Mouse (Mus musculus): ENCODE measurements around the gene Xpa. TPM values are rescaled to one million over a fixed set of nuclear protein-coding genes. Genes with fewer than 3 reads are reported as not detected.

The Xpa gene
- total RNA-seq, 2 experiments from 2014 or later = 6.9 to 7.0 TPM

DNA sequence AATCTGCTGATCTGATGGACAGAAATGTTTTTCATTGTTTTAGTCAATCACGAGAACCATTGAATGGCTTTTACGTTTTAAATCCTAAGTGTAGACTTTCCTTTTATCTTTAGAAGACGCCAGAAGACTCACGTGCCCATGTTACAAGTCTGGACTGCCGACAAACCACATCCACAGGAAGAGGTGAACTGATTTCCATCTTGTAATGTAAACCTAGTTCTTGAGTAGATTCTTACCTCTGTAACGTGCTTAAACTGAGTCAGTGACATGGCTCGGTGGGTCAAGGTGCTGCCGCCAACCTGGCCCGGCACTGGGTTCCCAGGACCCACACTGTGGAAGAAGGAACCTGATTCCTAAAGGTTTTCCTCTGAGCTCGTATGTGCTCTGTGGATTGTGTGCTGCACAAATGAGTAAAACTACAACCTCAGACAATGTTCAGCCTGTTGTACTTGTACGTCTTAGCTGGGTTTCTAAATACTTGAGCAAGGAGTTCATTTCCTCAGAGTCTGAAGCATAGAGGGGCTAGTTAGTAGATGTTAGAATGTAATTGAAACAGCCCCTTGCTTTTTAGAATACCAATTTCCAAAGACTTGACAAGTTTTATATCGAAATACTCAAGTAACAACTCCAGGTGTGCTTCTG, 44.1 kb downstream of the Xpa start:
- intact Hi-C loops (cut with DNase I) = no loop called here
- DNase-seq (ENCODE audit: low spot score) = no peak

DNA sequence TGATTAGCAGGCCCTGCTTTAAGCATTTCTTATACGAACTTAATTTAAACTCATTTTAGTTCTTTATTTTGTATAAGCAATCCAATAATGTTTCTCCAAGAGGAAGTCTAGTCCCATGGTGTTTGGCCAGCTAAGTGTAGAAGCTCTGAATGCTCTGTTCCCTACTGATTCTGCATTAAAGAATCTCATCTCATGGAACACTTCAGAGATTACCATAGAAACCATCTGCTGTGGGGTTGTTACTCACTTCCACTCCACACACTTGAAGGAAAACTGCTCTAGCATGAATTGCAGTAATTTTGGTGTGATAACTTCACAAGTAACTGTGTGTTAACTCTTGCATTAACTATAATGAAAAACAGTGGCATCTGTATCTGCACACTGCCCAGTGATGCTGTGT, 49.2 kb downstream of the Xpa start:
- intact Hi-C loops (cut with DNase I) = no loop called here

GRCm38 (mm10) chr4:46144323-46144722, 51.8 kb downstream of the Xpa start:
- intact Hi-C loops (cut with DNase I) = no loop called here

More for the DNA sequence above, 49.2 kb downstream of the Xpa start:
- DNase-seq (ENCODE audit: low spot score) = no peak

DNA sequence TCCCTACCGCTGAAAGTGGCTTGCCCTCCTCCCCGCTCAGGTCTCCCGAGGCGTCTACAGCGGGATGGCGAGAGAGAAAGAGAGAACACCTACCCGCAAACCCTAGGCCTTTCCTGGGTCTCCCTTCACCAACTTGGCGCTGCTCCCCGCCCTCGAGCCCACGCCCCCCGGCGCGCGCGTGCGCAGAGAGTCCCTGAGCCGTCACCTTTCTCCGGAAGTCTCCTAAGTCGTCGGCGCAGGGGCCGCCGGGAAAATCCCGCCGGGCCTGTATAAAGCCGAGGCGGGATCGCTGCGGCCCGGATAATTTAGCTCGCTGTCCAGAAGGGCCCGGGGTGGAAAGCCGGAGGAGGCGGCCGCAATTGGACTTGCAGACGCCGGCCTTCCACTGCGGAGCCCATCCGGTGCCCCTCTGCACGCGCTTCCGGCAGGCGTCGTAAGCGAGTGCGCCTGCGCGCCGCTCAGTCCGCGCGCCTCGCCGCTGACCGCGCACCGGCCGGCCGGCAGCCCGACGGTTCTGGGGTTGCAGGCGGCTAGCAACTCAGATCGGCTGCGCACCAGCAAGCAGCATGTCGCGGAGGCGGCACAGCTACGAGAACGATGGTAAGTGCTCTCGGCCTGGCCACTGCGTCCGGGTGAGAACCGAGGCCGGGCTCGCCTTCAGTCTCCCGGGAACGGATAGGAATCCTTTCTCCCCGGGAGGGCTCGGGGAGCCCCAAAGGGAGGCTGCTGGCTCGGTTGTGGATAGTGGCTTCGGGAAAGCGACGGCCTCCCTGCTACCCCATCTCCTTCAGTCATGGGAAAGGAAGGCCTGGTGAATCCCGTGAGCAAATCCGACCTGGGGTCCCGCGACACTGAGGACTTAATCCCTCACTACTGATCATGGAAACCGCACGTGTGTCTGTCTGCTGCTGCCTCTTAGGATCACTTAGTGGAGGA, 57.6 kb downstream of the Xpa start, which contains the start of the genes Ncbp1 and Tstd2:
Ncbp1 (plus strand) TSS at position 327 of the 936 bp plus-strand sequence.
Tstd2 (minus strand) TSS at position 408 of the 936 bp plus-strand sequence.
- peak; percentile 86 for DNase-seq (ENCODE audit: low spot score)

More at GRCm38 (mm10) chr4:46144323-46144722, 51.8 kb downstream of the Xpa start:
- DNase-seq (ENCODE audit: low spot score) = no peak

GRCm38 (mm10) chr4:46137629-46138286, 58.4 kb downstream of the Xpa start:
- no peak for DNase-seq (ENCODE audit: low spot score)
- intact Hi-C loops (cut with DNase I) = loop anchor here (5.0 kb wide), 1 partner anchor 55 kb away; no protein-coding TSS in a partner anchor

More for the DNA sequence above, 57.6 kb downstream of the Xpa start, which contains the start of the genes Ncbp1 and Tstd2:
- intact Hi-C loops (cut with DNase I) = loop anchor here (5.0 kb wide), 1 partner anchor 54 kb away; no protein-coding TSS in a partner anchor

DNA sequence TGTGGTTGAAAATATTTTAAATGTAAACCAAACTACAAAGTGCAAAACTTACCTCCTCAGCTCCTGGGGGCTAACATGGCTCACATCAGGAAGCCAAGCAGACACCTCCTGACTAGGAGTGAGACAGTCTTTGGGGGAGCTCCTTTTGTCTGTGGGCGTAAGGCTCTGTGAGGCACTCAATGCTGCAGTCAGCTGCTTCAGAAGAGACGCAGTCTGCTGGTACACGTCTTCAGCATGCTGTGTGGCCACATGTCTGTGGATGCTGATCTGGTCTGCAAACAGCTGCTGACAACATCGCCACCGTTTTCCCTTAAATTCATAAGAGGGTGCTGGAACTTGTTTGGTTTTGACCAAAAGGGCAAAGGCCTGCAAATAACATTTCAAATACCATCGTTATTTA, 64.3 kb downstream of the Xpa start:
- intact Hi-C loops (cut with DNase I) = no loop called here
- no peak for DNase-seq (ENCODE audit: low spot score)

DNA sequence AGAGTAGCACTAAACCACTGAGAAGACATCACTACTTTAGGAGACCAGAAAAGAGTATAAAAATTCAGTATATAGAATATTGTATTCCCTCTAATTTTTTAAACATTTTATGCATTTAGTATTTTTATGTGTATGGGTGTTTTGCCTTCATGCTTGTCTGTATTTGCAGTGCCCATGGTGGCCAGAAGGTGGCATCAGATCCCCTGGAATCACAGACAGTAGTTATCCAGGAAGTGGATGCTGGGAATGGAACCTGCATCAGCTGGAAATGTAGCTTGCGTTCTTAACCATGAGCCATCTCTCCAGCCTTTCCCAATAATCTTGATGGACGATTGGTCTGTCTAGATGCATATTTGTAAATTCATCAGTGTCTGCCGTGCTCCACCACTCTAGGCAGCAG, 65.9 kb downstream of the Xpa start:
- DNase-seq (ENCODE audit: low spot score) = no peak
- intact Hi-C loops (cut with DNase I) = no loop called here

- intact Hi-C loops (cut with DNase I) = loop anchor here (2.0 to 5.0 kb wide), 2 partner anchors 102 to 157 kb away; no protein-coding TSS in a partner anchor
- no peak for DNase-seq (ENCODE audit: low spot score)
Observed at GRCm38 (mm10) chr4:46129311-46130004, 66.7 kb downstream of the Xpa start.

DNA sequence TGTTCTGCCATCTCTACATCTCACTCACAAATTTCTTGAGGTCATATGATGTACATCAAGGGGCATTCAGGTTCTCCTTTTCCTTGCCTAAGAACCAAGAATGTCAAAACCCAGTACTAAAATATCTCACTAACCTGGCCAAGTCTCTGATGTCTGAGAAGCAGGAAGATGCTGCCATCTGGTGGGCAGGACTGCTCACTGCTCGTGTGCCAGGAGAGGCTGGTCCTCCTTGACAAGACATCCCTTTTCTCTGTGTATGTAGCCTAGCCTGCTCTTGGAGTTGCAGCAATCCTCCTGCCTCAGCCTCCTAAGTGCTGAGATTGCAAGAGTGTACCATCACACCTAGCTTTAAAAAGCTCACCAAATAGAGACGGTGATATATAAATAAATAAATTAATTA, 69.6 kb downstream of the Xpa start:
- intact Hi-C loops (cut with DNase I) = loop anchor here (2.0 to 5.0 kb wide), 2 partner anchors 99 to 184 kb away; no protein-coding TSS in a partner anchor
- DNase-seq (ENCODE audit: low spot score) = peak; percentile 6

- intact Hi-C loops (cut with DNase I) = loop anchor here (5.0 kb wide), 1 partner anchor 106 kb away; no protein-coding TSS in a partner anchor
- no peak for DNase-seq (ENCODE audit: low spot score)
Observed at GRCm38 (mm10) chr4:46123358-46123757, 72.8 kb downstream of the Xpa start.

DNA sequence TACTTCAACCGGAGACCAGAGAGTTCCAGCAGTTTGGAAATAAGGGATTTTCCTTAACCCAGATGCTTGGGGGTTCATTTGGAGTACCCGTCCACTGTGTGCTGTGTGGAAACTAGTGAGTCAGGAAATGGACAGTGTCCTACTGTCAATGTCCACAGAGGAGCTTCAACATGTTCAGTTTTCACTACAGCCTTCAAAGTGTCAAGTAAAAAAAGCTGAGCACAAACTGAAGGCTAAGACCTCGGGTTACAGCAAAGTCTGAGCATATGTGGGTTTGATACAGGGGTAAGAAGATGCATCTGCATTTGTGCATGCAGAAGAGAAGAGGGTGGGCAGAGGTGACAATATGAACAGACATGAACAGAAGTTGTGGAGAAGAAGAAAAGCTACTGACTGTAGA, 75.3 kb downstream of the Xpa start:
- DNase-seq (ENCODE audit: low spot score) = no peak
- intact Hi-C loops (cut with DNase I) = loop anchor here (5.0 kb wide), 1 partner anchor 103 kb away; no protein-coding TSS in a partner anchor

GRCm38 (mm10) chr4:46119514-46120094, 76.5 kb downstream of the Xpa start:
- intact Hi-C loops (cut with DNase I) = loop anchor here (5.0 kb wide), 1 partner anchor 102 kb away; no protein-coding TSS in a partner anchor

GRCm38 (mm10) chr4:46117536-46117935, 78.6 kb downstream of the Xpa start:
- no peak for DNase-seq (ENCODE audit: low spot score)
- intact Hi-C loops (cut with DNase I) = no loop called here

More at GRCm38 (mm10) chr4:46119514-46120094, 76.5 kb downstream of the Xpa start:
- no peak for DNase-seq (ENCODE audit: low spot score)

GRCm38 (mm10) chr4:46116544-46117175, 79.5 kb downstream of the Xpa start:
- intact Hi-C loops (cut with DNase I) = no loop called here
- no peak for DNase-seq (ENCODE audit: low spot score)

DNA sequence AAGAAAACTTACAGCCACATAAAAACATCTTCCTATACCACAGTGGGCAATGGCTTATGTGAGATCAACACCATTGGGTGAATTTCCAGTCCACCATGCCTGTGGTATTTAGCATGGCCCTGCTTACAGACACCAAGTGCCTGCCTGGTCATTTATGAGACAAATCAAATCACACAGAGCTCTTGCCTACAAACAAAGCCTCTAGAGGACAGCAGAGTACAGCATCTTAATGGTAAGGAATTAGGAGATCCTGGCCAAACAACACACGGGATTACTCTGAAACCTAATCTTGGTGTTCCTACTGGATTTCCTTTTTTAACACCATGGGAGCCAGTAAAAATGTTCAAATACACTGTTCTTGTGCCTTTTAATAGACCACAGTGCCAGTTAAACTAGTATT, 80.8 kb downstream of the Xpa start:
- no peak for DNase-seq (ENCODE audit: low spot score)
- intact Hi-C loops (cut with DNase I) = no loop called here

- intact Hi-C loops (cut with DNase I) = loop anchor here (5.0 kb wide), 1 partner anchor 74 kb away; the partner anchor contains the start of gene Tmod1
Observed at GRCm38 (mm10) chr4:46111361-46111760, 84.8 kb downstream of the Xpa start.

DNA sequence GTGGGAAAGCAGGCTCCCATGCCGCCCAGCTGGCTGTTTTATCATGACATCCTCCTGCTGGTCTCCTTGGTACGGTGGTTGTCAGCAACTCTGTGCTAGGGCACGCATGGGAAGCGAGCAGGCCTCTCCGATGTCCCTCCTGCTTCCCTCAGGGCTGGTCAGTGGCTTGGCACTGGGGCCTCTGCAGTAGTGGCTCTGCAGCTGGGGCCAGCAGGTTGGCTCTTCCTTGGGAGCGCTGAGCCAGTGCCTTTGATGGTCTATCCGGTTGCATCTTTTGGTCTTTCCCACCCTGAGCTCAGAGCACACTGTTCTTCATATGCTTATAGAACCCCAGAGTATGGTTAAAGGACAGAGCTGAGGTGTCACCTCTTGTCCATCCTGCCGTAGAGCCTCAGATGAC, 86.0 kb downstream of the Xpa start:
- intact Hi-C loops (cut with DNase I) = loop anchor here (5.0 kb wide), 1 partner anchor 73 kb away; the partner anchor contains the start of gene Tmod1
- no peak for DNase-seq (ENCODE audit: low spot score)

More at GRCm38 (mm10) chr4:46111361-46111760, 84.8 kb downstream of the Xpa start:
- DNase-seq (ENCODE audit: low spot score) = no peak
